Mouse (Mus musculus) neural tube, embryonic 13.5 days (tissue): Measurements from ENCODE around the gene Phf23. TPM values are rescaled to one million over a fixed set of nuclear protein-coding genes. Genes with fewer than 3 reads are reported as not detected.
"Not testable (repeated sequence)": the region's sequence is repeated elsewhere in the genome, so short reads cannot be mapped to it uniquely, and the experiment has no call there.

Experiments used
- ATAC-seq: fragments of 200-750 bp; cut with Nextera tagmentation; 2 replicates; pipeline ENCODE4 v1.8.0; 2017; ENCODE audit warnings: low read depth, mild to moderate bottlenecking, moderate TSS enrichment, moderate library complexity
- H3K27ac ChIP-seq: fragments of 300-500 bp; sonication (generic); replicated peaks from 2 replicates; pipeline ENCODE4 v1.5.1; 2015; ENCODE audit warnings: moderate library complexity, mild to moderate bottlenecking, inconsistent platforms
- H3K27me3 ChIP-seq: fragments of 300-500 bp; sonication (generic); 2 replicates; pipeline ENCODE4 v1.6.1; 2015; ENCODE audit warnings: mild to moderate bottlenecking, inconsistent platforms
- H3K36me3 ChIP-seq: fragments of 300-500 bp; sonication (generic); 2 replicates; pipeline ENCODE4 v1.6.1; 2015; ENCODE audit warnings: mild to moderate bottlenecking, inconsistent platforms
- H3K4me1 ChIP-seq: fragments of 300-500 bp; sonication (generic); replicated peaks from 2 replicates; pipeline ENCODE4 v1.6.1; 2015; ENCODE audit warnings: inconsistent platforms
- H3K4me2 ChIP-seq: fragments of 300-500 bp; sonication (generic); 2 replicates; pipeline ENCODE4 v1.6.1; 2015; ENCODE audit warnings: inconsistent platforms, mild to moderate bottlenecking, moderate library complexity
- H3K4me3 ChIP-seq: fragments of 300-500 bp; sonication (generic); 2 replicates; pipeline ENCODE4 v1.5.1; 2015; ENCODE audit warnings: mild to moderate bottlenecking, inconsistent platforms
- H3K9ac ChIP-seq: fragments of 300-500 bp; sonication (generic); 2 replicates; pipeline ENCODE4 v1.6.1; 2015; ENCODE audit warnings: moderate library complexity, mild to moderate bottlenecking, inconsistent platforms
- H3K9me3 ChIP-seq: fragments of 300-500 bp; sonication (generic); 2 replicates; pipeline ENCODE4 v1.6.1; 2016; ENCODE audit warnings: inconsistent platforms
- WGBS: fragments of 180-500 bp; shearing (Covaris S2); methylation state at CpG from one replicate; pipeline ENCODE4 v1.1.7; 2015; 5-methylcytosine and 5-hydroxymethylcytosine counted together
- polyA plus RNA-seq: library from polyadenylated mRNA; unstranded; fragments of >200 nt; fragmentation: Nextera tagmentation; extraction: Ambion mirVana; gene quantifications from 2 replicates; pipeline ENCODE4 v1.2.1, GENCODE M21; 2015

Gene Phf23
- polyA plus RNA-seq = 74.2 and 76.3 TPM in 2 replicates

DNA sequence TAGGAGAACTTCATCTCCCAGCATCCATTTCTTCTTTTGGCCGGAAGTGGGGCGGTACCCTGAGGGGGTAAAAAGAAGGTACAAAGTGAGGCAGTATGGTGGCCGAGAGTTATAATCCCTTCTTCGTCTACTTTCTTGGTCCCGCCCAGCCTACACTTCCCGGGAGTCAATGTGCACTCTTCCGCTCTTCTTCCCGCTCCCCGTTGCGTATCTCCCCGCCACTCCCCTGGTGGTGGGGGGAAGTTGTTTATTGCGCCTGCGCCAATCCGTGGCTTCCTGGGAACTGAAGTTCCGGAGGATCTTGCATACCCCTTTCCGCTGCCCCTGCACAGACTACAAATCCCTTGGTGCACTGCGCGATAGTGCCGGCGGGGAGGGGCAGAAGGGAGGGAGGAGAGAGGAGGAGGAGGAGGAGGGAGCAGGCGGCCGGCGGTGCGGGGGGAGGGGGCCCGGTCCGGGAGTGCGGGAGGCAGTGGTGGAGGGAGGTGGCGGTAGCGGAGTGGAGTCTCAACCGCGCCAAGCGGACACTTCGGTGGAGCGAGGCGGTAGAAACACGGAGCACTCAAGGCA is at the start of gene Phf23:
Phf23 (plus strand) TSS at position 387 of the 570 bp plus-strand sequence.
- Histone ChIP-seq H3K4me2 (peak within 1 kb of the TSS; percentile 65), H3K9me3 (no peaks in the 10 kb centered on the region), H3K27me3 (no peaks in the 10 kb centered on the region), H3K4me3 (peak within 1 kb of the TSS; percentile 92), H3K36me3 (peaks cover 40% of the 10 kb centered on the region), H3K9ac (peak within 1 kb of the TSS; percentile 96), H3K27ac (peak within 1 kb of the TSS; percentile 93), H3K4me1 (peaks cover 52% of the 10 kb centered on the region)
- WGBS = under 1% methylated on average over 36 of the region's 36 CpGs
- ATAC-seq = peak; percentile 80

DNA sequence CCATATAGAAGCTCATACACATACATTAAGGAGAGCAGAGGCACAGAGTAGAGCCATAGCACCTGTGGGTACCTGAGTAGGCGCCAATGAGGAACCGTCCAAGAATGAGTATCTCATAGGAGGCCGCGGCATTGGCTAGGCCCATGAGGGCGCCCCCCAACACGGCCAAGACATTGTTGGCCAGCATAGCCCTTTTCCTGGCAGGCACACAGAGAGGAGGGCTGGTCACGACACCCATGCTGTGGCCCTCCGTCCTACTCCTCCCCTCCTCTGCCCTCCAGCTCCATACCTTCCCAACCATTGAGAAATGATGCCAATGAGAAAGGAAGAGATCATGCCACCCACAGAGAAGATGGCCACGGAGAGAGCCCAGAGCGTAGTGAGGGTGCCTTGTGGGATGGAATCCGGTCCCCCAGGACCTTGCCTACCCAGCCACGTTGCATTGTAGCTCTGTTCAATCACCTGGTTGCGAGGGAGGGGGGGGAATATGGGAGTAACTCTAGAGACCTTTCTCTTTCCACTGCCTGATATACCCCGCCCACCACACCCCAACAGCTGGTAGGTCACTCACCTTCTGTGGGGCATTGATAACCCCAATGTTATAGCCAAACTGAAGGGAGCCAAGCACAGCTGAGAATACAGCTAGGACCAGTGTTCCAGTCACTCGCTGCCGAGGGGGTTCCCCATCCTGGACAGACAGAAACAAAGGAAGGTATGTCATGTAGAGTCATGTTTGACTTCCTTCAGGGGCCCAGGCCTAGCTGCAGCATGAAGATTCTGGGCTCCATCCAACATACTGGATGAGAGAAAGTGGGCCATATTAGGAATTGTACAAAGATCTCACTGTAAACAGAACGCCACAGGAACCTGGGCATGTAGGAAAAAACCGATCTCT is 49.3 kb upstream of the Phf23 start:
- Histone ChIP-seq H3K9me3 (no peaks in the 10 kb centered on the region), H3K27me3 (peaks cover 3% of the 10 kb centered on the region; the same call in 1 of the 2 replicates), H3K4me2 (peak overlapping the region; percentile 56; the same call in 1 of the 2 replicates), H3K27ac (no peak overlapping the region), H3K36me3 (no peaks in the 10 kb centered on the region), H3K4me3 (no peak overlapping the region), H3K4me1 (peaks cover 14% of the 10 kb centered on the region), H3K9ac (no peak overlapping the region)
- ATAC-seq = no peak
- 91% methylated on average over 18 of the region's 18 CpGs for WGBS

DNA sequence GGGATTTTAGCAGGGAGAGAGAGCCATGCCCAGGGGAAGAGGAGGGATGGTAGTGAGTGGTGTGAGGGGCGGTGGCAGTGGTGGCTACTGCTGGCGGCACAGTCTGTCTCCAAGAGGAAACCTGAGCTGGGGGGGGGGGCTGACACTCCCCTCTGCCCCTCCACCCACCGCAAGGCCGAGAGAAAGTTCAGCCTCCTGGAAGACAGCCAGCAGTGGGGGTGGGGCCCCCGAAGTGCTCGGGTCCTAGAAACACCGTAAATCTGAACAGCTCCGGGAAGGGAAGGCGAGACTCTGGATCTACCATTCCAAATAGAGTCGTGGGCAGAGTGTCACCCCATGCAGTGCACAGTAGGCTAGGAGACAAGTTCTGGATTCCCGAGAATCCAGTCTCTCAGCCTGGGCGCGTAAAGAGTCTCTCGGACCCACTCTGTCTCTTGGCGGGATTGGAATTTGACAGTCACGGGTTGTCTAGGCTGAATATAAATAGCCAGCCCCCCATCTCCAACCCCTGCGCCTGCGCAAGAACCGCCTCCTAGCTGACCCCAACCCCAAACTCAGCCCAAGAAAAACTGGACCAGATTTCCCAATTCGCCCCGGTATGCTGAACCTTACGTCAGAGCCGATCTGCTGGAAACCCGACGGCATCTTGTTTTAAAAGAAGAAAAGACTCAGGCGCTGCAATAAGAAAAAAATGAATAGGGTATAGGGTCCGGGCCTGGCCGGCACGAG is 48.1 kb upstream of the Phf23 start:
- ATAC-seq = peak; percentile 62
- Histone ChIP-seq H3K27ac (peak overlapping the region; percentile 20; the same call in 1 of the 2 replicates), H3K4me1 (peaks cover 14% of the 10 kb centered on the region)

DNA sequence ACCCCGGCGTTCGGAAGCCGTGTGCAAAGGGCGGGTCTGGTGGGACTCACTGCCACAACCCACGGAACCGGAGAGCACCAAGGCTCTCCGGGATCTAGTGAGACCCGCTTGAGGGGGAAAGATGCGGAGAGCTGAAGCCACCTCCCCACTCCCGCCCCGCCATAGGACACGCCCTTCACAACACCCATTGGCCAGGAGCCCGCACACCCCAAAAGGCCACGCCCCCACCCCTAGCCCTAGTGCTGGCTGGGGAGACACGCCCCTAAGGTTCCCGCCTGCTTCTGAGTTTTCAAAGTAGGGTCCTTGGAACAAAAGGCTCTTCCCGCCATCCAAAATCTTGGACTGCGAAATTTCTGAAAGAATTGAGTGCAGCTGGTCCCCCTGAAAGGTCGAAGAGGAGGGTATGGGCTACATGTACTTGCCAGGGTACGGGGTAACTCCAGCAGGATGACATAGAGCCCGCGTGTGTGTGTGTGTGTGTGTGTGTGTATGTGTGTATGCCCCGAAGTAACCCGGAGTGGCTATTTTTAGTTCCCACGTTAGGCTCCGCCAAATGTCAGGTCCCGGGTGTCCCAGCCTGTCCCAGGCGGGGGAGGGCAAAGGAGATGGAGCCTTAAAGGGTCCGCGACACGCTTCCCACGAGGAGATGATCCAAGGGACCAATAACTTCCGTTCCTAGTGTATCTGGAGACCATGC is 47.4 kb upstream of the Phf23 start, which contains the start of gene Slc2a4:
Slc2a4 (minus strand) TSS at position 123 of the 697 bp plus-strand sequence.
- Histone ChIP-seq H3K4me2 (peak within 1 kb of the TSS; percentile 56), H3K27ac (peak within 1 kb of the TSS; percentile 20; the same call in 1 of the 2 replicates), H3K27me3 (peaks cover 6% of the 10 kb centered on the region), H3K9me3 (no peaks in the 10 kb centered on the region), H3K4me3 (peak within 1 kb of the TSS; percentile 38), H3K9ac (peak within 1 kb of the TSS; percentile 43), H3K36me3 (no peaks in the 10 kb centered on the region), H3K4me1 (peaks cover 14% of the 10 kb centered on the region)
- WGBS = under 1% methylated on average over 34 of the region's 34 CpGs
- ATAC-seq = peak; percentile 96

More for the DNA sequence above, 48.1 kb upstream of the Phf23 start:
- H3K9me3 ChIP-seq = no peaks in the 10 kb centered on the region
- peak overlapping the region; percentile 43 for H3K9ac ChIP-seq
- H3K36me3 ChIP-seq = no peaks in the 10 kb centered on the region
- peaks cover 6% of the 10 kb centered on the region for H3K27me3 ChIP-seq
- H3K4me3 ChIP-seq = peak overlapping the region; percentile 38
- 5% methylated on average over 29 of the region's 29 CpGs for WGBS
- peak overlapping the region; percentile 56 for H3K4me2 ChIP-seq

DNA sequence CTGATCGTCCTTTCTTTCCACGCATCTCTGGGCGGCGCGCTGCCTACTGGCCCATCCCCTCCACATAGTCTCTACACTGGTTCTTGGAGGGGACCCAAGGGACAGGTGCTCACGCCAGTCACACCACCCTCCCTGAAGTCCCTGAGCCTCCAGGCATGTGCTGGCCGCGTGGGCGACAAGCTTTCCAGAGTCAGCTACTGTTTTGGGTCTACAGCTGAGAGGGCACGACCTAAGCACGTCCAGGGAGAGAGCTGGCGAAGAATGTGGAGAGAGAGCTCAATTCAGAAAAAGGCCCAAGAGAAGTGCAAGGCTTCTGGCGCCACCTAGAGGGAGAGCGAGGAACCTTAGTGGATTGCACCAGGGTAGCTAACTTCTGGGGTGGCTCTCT is 46.8 kb upstream of the Phf23 start:
- H3K4me3 ChIP-seq = peak overlapping the region; percentile 38
- peak overlapping the region; percentile 56 for H3K4me2 ChIP-seq
- ATAC-seq = peak; percentile 45
- under 1% methylated on average over 14 of the region's 14 CpGs for WGBS
- peaks cover 6% of the 10 kb centered on the region for H3K27me3 ChIP-seq
- H3K9me3 ChIP-seq = no peaks in the 10 kb centered on the region
- H3K9ac ChIP-seq = peak overlapping the region; percentile 10; the same call in 1 of the 2 replicates
- peaks cover 14% of the 10 kb centered on the region for H3K4me1 ChIP-seq
- 0 out of 2 replicates have a peak overlapping the region, but pooled peaks have one; percentile 20 for H3K27ac ChIP-seq
- no peaks in the 10 kb centered on the region for H3K36me3 ChIP-seq

DNA sequence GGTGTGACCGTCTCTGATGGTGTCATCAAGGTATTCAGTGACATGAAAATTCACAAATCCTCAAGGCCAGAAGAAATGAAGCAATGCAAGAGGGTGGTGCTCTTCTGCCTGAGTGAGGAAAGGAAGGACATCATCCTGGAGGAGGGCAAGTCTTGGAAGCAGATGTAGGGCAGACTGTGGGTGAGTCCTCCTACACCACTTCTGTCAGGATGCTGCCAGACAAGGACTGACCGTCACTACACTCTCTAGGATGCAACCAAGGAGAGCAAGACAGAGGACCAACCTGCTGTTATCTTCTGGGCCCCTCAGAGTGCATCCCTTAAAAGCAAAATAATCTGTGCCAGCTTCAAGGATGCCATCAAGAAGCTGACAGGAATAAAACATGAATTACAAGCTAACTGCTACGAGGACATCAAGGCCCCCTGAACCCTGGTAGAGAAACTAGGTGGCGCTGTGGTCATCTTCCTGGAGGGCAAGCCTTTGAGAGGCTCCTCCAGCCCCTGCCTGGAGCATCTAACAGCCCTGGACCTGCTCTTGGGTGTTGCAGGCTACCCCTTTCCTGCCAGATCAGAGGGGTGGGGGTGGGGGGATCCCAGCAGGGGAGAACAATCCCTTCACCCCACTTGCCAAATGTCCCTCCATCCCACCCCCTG is 44.6 kb upstream of the Phf23 start:
- peaks cover 8% of the 10 kb centered on the region for H3K27me3 ChIP-seq

DNA sequence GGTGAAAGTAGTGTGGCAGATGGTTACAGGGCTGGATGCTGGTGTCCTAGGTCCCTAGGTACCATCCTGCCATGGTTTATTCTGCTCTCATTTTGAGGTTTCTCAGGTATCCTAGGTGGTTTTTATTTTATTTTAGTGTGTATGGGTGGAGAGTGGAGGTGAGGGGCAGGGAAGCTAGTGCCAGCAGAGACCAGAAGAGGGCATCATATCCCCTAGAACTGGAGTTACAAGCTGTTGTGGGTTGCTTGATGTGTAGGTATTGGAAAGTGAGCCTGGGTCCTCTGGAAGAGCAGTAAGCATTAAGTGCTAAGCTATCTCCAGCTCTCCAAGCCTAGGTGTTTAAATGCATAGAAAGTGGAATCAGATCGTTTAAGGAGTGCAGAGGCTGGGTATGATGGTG is 43.3 kb upstream of the Phf23 start:
- H3K9ac ChIP-seq = no peak overlapping the region
- no peaks in the 10 kb centered on the region for H3K9me3 ChIP-seq
- 50% methylated on average over 1 of the region's 1 CpGs for WGBS
- no peaks in the 10 kb centered on the region for H3K36me3 ChIP-seq
- H3K4me3 ChIP-seq = no peak overlapping the region
- peaks cover 20% of the 10 kb centered on the region for H3K27me3 ChIP-seq
- H3K27ac ChIP-seq = no peak overlapping the region
- ATAC-seq = no peak
- H3K4me1 ChIP-seq = peaks cover 11% of the 10 kb centered on the region
- H3K4me2 ChIP-seq = no peak overlapping the region

More for the DNA sequence above, 44.6 kb upstream of the Phf23 start:
- H3K4me1 ChIP-seq = peaks cover 14% of the 10 kb centered on the region
- ATAC-seq = no peak
- no peak overlapping the region for H3K4me3 ChIP-seq
- 48% methylated on average over 4 of the region's 4 CpGs for WGBS
- H3K27ac ChIP-seq = no peak overlapping the region
- H3K36me3 ChIP-seq = no peaks in the 10 kb centered on the region
- no peaks in the 10 kb centered on the region for H3K9me3 ChIP-seq
- no peak overlapping the region for H3K9ac ChIP-seq
- no peak overlapping the region for H3K4me2 ChIP-seq

DNA sequence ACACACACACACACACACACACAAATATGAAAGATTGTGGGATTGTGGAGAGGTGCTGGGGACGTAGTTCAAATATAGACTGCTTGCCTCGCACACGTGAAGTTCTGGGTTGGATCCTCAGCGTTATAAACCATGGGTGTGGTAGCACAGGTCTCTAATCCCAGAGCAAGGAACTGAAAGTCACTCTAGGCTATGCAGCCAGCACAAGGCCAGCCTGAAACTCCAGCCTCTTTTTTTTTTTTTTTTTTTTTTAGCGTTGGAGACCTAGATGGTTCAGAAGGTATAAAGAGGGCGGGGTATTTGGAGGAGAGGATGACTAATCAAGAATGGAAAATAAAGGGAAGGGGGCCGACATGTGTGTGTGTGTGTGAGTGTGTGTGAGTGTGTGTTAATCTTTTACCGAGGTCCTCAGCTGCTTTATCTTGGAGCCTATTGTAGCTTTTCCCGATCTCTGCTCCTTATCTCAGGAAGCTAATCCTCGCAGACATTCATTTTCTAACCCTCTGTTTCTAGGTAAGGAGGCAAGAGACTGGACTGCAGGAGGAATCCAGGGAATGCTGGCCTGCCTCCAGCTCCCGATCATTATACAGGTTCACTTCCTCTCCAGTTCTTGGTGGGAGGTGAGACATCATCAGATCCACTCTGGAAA is 42.2 kb upstream of the Phf23 start:
- H3K9me3 ChIP-seq = no peaks in the 10 kb centered on the region
- 71% methylated on average over 11 of the region's 11 CpGs for WGBS
- H3K27ac ChIP-seq = no peak overlapping the region
- H3K4me1 ChIP-seq = peaks cover 4% of the 10 kb centered on the region
- H3K36me3 ChIP-seq = no peaks in the 10 kb centered on the region
- no peak overlapping the region for H3K4me3 ChIP-seq
- no peak for ATAC-seq
- H3K9ac ChIP-seq = no peak overlapping the region
- H3K4me2 ChIP-seq = no peak overlapping the region
- peaks cover 24% of the 10 kb centered on the region for H3K27me3 ChIP-seq

DNA sequence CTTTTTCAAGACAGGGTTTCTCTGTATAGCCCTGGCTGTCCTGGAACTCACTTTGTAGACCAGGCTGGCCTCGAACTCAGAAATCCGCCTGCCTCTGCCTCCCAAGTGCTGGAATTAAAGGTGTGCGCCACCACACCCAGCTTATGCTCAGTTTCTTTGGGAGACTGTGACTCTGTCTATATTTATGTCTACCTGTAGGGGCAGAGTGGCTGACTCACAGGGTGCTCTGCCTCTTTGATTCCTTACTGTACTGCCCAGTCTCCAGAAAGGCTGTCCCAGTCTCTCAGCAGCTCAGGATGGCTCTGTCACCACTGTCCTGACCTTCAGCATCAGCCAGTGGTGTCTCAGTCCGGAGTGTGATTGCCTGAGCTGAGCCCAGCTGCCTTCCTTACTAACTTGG is 40.0 kb upstream of the Phf23 start:
- H3K4me2 ChIP-seq, H3K27ac ChIP-seq, H3K36me3 ChIP-seq, H3K4me3 ChIP-seq, H3K4me1 ChIP-seq, ATAC-seq, H3K9ac ChIP-seq, H3K9me3 ChIP-seq: not testable (repeated sequence)
- H3K27me3 ChIP-seq = peaks cover 26% of the 10 kb centered on the region
- 78% methylated on average over 4 of the region's 4 CpGs for WGBS

DNA sequence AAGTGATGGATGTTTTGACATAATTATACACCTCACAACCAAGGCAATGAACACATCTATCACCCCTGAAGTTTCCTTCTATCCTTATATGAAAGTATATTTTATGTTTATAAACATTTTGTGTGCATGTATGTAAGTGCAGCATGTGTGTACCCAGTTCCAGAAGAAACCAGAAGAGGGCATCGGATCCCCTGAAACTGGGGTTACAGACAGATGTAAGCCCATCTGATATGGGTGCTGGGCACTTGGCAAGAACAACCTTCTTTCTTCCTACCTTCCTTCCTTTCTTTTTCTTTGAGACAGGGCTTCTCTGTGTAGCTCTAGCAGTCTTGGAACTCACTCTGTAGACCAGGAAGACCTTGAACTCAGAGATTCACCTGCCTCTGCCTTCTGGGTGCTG is 39.4 kb upstream of the Phf23 start:
- no peaks in the 10 kb centered on the region for H3K9me3 ChIP-seq
- H3K4me1 ChIP-seq = no peaks in the 10 kb centered on the region
- ATAC-seq = no peak
- peaks cover 29% of the 10 kb centered on the region for H3K27me3 ChIP-seq
- no peak overlapping the region for H3K4me2 ChIP-seq
- H3K36me3 ChIP-seq = no peaks in the 10 kb centered on the region
- H3K27ac ChIP-seq = no peak overlapping the region
- WGBS = 72% methylated on average over 1 of the region's 1 CpGs
- H3K9ac ChIP-seq = no peak overlapping the region
- H3K4me3 ChIP-seq = no peak overlapping the region

DNA sequence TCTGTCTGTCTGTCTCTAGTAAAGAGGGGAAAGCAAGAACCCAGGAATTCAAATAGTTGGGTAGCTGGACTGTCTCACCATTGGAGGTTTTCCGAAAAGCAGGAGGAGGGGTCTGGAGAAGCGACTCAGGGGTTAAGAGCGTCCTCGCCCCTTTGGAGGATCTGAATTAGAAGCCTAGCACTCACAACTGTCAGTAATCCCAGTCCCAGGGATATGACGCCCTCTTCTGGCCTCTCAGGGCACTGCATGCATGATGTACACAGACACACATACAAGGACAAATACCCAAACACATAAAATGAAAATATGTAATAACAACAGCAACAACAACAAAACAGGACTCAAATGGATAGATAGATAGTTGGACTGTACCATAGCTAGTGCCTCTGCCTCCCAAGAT is 35.0 kb upstream of the Phf23 start:
- 32% methylated on average over 5 of the region's 5 CpGs for WGBS
- H3K9me3 ChIP-seq = no peaks in the 10 kb centered on the region
- H3K4me1 ChIP-seq = peaks cover 5% of the 10 kb centered on the region
- no peak for ATAC-seq
- H3K27me3 ChIP-seq = peaks cover 70% of the 10 kb centered on the region
- no peak overlapping the region for H3K4me2 ChIP-seq
- H3K9ac ChIP-seq = no peak overlapping the region
- H3K36me3 ChIP-seq = no peaks in the 10 kb centered on the region
- H3K4me3 ChIP-seq = no peak overlapping the region
- no peak overlapping the region for H3K27ac ChIP-seq
